Mouse (Mus musculus) mature B cell (primary cell): Measurements from ENCODE around the gene Tbc1d5.

ENCODE experiments used
- in situ Hi-C: fragments of 300-500 bp; cut with MboI; formaldehyde crosslinking; loops from 2 replicates; pipeline ENCODE4 v1.14.3; 2019

The Tbc1d5 gene

DNA sequence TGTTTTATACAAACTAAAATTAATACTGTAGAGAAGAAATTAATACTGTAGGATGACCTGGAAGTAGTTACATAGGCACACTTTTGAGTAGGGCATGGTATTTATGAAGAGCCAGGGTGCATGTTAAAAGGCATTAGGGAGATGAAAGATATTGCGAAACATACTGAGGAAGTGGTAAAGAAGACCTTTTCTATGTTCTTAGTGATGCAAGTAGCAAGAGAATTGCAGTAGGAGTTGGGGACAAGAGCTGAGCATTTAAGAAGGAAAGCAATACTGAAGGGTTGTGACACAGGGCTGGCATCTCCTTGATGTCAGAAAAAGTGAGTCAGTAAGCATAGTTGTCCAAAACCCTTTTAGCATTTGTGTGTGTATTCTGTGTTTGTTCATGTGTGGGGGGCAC is 289.7 kb downstream of the Tbc1d5 start:
- in situ Hi-C loops, result no loop called here

DNA sequence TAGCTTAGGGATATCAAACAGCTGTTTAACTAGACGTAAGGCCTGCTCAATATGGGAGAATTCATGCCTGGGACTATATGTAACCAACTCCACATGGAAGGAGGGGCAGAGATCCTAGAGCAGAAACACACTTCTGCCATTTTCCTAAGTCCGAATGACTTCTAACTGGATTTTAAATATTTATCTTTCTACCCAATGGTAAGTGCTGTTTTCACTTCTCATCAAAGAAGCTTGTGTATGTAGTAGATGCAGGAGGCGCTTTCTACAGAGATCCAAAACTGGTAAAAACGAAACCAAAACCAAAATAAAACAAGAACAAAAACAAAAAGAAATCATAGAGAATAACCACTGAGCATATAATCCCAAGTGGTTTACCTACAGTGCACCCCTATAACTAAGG is 299.2 kb downstream of the Tbc1d5 start:
- in situ Hi-C loops, result no loop called here

DNA sequence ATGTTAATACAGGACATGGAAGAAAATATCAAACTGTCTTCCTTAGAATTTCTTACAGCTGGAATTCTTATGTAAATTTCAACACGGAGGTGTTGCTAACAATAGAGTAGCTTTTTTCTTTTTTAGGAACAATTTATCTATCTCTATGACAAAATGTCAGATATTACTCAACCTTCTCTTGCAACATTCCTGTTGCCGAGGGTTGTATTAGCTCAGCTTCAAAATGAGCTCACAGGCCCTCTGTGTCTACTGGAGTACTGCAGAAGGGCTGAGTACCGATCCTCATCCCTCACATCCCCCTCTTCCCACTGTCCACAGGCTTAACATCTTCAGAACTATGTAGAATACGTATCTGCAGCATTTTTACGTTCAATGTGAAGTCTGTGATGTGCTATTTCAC is 302.7 kb downstream of the Tbc1d5 start:
- in situ Hi-C loops, result no loop called here

DNA sequence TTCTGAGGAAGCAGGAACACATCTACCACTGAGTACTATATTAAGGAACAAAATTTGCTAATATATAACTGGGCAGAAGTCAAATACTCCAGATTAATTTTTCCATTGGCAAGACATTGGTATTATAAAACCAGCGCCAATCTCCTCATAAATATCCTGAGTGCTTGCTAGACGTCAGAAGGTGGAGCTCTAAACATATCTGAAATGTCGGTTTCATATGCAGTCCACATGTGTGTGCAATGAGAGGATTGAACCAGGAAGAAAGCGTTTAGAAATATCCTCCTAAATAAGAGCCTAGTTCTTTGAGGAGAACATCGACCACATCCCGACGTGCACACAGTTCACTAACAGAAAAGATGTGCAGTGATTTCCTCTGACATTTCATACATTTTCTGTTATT is 305.1 kb downstream of the Tbc1d5 start:
- in situ Hi-C loops, result no loop called here

DNA sequence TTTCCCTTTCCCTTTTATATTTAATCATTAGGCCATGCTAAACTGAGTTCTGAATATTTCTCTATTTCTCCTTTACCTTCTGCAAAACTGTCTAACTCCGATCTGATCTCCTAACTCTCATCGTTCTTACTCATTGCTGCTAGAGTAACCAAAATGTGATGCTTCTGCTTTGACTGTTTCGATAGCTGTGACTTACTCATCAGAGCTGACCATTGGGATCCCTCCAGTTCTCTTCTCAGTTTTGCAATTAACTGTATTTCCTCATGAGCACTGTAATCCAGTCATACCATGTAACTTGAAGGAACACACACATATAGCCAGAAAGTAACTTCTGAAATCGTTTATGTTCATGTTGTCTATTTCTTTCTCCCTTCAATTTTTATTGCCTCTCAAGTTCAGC is 306.6 kb downstream of the Tbc1d5 start:
- in situ Hi-C loops, result no loop called here

DNA sequence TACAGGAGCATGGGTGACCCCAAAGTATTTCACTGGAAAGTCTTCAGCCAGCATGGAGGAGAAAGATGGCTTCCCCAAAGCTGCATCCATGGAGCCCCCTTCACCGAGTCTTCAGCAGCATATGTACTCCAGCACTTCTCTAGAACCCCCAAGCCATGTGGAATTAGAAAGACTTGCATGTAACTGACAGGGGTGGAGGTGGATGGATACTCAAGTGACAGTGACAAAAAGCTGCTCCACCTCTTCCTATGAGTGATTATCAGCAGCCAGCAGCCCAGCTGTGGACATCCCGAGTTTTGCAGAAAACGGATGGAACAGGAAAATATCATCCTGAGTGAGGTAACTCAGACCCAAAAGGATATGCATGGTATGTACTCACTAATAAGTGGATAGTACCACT is 311.9 kb downstream of the Tbc1d5 start:
- in situ Hi-C loops, result no loop called here

DNA sequence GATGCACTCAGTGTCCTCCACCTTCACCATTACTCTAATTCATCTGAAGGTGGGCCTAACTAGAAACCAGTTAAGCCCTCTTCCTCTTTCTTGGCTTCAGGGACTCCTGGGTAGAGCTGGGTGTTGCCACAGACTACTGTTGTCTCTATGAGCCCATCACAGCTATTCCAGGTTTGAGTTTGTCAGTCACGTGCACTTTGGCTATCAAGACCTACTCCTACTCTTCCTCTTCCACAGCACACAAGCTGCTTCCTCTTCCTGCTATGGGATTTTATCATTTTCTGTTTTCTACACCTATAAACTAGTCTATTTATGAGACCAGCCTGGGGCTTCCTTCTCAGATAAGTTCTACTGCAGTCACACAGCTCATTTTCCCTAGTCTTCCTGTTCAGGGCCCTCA is 314.4 kb downstream of the Tbc1d5 start:
- in situ Hi-C loops, result no loop called here

DNA sequence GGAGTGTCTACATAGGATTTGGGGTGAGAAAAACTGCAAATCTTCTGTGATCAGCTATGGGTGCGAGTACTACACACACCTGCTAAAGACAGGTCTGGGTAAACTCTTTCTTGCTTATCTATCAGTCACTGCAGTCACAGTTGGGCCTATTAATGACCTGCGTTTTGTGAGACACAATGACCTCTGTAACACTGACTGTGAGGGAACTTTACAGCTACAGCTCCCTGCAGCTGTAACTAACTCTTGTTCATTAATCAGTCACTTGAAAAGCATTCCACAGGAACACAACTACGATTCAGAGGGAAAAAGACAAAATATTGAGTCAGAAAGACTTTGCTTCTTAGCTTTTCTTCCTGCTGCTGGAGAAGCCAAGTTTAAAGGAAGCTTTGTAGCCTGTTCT is 325.9 kb downstream of the Tbc1d5 start:
- in situ Hi-C loops, result no loop called here

DNA sequence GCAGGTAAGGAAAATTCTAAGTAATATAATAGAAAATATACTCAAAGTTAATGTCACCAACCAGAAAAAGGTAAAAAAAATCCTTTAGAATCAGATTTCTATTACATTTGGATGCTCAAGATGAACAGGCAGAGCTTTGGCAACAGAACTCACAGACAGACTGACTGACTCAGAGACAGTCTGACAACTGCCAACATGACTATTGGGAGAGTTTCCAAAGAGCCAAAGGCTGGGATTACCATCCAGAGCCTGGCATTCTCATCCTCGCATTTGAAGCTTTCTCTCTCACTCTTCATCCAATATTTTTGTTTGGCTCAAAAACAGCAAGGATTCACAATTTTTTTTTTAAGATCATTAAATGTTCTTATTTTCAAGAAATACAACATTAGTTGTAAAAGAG is 327.8 kb downstream of the Tbc1d5 start:
- in situ Hi-C loops, result no loop called here

DNA sequence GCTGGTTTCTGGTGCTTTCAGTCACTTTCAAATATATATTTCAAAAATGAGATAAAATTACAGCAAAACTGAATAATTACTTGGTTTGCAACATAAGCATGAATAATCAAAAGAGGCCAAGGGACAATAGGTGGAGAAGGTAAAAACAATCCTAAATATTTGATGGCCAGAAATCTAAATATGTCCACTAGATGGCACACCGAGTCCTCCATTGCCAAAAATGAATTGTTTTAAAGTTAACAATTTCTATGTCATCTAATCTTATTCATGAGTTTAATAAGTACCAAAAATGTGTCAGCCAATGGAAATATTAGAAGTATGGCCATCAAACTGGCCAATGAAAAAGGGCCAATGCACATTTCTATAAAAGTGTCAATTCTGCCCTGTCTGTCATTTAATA is 365.1 kb downstream of the Tbc1d5 start:
- in situ Hi-C loops, result no loop called here

DNA sequence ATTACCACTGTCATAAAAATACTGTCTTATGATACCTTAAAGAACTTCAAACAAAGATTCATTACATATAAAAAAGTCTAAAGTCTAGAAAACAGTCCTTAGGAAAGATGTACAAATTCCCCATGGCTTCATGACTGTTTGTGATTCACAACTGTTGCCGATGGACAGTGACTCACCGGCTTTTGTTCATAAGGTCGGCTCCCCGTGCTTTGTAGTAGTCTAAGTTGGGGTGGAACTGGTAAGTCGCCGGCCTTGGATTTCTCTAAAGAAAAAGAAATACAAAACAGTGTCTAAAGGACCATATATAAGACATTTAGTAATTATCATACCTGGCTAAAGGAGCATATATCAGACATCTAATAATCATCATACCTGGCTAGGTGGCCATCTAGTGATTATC is 365.6 kb downstream of the Tbc1d5 start:
- in situ Hi-C loops, result no loop called here

DNA sequence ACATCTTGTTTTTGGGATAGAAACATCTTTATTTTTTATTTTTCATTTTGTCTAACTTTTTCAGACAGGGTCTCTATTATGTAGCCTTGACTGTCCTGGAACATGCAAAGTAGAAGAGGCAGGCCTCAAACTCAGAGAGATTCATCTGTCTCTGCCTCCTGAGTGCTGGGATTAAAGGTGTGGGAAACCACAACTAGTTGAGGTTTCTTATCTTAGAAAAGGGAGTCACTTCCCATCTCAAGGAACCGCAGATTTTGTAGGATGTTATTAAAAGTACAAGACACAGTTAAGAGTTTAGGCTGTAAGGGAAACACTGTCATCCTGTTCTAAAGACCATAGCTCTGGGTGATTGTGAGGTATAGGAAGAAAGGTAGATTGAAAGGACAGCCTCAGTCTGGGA is 373.5 kb downstream of the Tbc1d5 start:
- in situ Hi-C loops, result no loop called here

DNA sequence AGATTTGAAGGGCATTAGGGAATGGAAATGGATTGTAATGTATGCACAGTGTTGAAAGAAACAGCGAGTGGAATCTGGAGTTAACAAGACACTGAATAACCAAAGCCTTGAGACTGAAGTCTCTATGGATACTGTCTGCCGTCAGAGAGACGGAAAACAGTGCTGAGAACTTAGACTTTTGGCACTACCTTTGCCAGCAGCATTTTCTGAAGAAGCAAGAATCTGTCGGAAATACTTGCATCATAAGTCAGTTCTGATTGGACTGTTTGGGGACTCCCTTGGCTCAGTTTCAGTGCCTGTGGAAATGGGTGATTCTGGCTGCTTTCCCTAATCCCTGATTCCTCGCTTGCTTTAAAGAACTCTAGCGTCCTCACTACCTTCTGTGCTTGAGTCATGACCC is 375.9 kb downstream of the Tbc1d5 start:
- in situ Hi-C loops, result no loop called here

DNA sequence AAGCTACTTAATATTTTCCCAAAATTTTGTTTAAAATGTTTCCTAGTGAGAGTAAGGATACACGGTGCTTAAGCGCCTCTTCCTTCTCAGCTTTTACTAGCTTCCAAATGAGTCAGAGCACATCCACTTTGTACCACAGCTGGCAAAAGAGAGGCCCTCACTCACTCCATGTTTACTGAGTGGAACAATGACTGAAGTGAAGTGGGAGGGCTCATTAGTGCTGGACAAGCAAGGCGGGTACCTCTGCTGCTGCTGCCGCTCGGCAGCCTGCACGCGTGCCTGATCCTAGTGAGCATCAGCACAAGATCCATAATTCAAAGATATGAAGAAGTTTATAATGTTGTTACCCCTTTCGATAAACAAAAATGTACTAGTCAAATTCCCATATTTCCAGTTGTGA is 376.8 kb downstream of the Tbc1d5 start:
- in situ Hi-C loops, result no loop called here

DNA sequence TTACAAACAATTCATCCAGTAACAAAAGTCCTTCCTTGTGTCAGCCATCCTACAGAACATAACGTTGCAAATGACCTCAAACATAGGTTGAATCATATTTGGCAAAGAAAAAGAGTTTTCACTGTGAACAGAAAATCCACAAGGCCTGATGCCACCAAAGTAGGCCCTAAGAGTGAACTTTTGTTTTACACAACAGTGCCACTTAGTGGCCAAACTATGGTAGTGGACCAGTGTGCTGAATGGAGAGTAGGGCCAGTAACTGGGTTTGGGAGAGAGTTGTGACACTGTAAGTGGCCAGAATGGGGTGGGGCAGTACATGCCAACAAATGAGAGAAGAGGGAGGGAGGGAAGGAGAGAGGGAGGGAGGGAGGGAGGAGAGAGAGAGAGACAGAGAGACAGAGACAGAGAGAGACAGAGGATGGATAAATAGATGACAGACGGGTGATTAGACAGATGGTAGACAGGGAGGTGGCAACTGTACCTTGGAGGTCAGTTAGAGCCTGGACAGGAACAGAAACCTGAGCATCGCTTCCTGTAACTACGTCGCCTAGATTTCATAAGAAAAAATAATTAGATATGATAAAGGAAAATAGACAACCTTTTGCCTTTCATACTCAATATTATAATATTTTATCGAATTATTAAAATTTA is 383.6 kb downstream of the Tbc1d5 start:
- in situ Hi-C loops, result loop anchor here (10.0 to 25.0 kb wide), 3 partner anchors 371 to 833 kb away; partner anchors contain the start of gene Dazl

DNA sequence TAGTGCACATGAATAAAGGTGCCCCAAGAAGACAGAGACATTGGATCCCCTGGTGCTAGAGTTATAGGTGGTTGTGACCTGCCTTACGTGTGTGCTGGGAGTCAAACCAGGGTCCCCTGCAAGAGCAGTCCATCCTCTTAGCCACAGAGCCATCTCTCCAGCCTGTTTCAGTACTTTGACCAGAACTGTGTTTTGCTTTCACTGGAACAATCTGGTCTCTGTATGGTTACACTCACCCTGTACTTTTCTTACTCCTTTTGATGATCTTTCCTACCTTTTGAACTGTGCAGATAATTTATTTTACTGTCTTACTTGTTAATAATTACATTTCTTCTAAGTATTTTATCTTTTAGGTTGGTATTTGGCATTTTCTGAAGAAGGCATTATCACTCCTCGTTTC is 387.5 kb downstream of the Tbc1d5 start:
- in situ Hi-C loops, result loop anchor here (10.0 to 25.0 kb wide), 3 partner anchors 367 to 829 kb away; partner anchors contain the start of gene Dazl

DNA sequence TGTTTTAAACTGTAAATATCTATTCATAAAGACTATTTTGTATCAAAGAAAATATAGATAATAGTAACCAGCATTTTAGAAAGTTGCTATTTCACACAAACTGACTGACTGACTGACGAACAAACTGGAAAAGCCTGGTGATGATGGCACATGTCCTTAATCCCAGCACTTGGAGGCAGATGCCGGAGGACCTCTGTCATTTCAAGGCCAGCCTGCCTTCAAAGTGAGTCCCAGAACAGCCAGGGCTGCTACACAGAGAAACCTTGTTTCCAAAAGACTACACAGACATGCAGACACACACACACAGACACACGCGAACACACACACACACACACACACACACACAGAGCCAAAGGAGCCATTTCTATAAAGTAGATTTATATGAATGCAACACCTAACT is 390.3 kb downstream of the Tbc1d5 start:
- in situ Hi-C loops, result loop anchor here (25.0 kb wide), 2 partner anchors 502 to 827 kb away; partner anchors contain the start of gene Dazl

DNA sequence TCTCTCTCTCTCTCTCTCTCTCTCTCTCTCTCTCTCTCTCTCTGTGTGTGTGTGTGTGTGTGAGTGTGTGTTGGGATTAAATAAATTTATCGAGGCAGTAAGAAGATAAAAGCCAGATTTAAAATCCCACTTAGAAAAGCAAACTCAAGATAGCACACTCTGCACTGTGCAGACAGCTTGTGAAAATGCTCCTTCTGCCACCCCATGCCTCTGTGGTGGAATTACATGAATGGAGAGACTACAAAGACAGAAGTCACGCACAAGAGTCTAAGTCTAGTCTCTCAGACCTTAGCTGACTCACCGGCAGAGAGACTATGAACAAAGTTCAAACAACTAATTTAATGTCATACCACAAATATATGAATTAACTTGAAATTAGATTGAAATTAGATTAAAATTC is 403.9 kb downstream of the Tbc1d5 start:
- in situ Hi-C loops, result loop anchor here (25.0 kb wide), 2 partner anchors 488 to 813 kb away; partner anchors contain the start of gene Dazl

DNA sequence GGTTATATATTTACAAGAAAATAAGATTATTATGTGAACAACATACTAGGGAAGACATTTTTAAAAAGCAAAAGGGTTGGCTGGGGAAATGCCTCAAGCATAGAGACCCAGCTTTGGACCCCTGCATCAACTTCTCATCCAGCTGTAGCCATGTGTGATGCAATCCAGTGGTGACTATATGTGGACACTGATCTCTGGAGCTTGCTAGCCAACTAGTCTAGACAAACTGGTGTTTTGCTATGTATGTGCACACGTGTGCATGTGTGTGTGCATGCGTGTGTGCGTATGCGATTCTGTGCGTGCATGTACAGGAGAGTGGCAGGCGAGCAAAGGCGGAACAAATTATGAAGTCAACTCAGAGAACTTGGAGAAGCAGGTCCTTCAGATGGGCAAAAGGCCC is 414.8 kb downstream of the Tbc1d5 start:
- in situ Hi-C loops, result no loop called here

DNA sequence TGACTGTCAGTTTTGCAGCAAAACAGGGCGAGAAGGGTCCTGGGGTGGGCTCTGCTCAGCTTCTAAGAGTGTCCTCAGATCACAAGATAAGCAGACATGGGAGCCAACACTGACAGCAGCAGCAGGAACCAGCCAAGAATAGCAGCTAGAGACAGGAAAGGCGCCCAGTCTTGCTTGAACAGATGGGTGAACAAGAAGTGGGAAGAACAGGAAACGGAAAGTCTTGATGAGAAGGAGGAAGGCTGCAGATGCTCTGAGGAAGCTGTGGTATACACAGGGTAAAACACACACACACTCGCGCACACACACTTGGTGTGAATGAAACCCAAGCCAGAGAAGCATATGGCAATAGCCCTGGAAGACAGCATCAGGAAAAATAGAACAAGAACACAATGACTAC is 415.7 kb downstream of the Tbc1d5 start:
- in situ Hi-C loops, result no loop called here

DNA sequence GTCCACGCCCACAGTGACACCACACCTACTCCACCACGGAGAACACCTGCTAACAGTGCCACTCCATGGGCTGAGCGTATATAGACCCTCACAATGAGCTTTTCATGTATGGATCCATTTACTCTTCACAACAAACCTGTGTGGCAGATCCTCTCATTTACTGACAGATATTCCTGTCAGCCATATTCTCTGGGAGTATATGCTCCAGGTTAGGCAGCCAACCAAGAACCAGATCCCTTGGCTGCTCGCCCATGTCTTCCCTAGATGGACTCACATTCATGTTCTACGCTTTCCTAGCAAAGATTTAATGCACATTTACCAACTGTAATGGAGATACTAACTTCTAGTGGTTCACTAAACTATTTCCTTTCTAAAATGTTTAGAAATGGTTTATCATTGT is 416.9 kb downstream of the Tbc1d5 start:
- in situ Hi-C loops, result no loop called here

DNA sequence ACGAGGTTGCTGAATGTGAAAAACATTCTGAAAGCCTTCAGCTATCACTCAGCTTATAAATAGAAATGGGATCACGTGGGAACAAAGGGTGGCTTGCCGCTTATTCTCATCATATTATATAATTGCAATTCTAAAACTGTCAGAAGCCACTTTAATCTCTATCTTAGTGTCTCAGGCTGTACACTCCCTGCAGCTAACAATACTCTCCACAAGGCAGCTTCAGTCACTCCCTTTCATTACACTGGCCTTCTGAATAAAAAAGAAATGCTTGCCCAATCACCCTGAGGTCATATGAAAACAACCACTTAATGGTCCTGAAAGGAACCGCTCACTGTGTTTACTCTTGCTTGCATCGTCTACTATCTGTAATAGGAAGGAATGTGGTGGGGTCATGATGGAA is 418.1 kb downstream of the Tbc1d5 start:
- in situ Hi-C loops, result no loop called here

DNA sequence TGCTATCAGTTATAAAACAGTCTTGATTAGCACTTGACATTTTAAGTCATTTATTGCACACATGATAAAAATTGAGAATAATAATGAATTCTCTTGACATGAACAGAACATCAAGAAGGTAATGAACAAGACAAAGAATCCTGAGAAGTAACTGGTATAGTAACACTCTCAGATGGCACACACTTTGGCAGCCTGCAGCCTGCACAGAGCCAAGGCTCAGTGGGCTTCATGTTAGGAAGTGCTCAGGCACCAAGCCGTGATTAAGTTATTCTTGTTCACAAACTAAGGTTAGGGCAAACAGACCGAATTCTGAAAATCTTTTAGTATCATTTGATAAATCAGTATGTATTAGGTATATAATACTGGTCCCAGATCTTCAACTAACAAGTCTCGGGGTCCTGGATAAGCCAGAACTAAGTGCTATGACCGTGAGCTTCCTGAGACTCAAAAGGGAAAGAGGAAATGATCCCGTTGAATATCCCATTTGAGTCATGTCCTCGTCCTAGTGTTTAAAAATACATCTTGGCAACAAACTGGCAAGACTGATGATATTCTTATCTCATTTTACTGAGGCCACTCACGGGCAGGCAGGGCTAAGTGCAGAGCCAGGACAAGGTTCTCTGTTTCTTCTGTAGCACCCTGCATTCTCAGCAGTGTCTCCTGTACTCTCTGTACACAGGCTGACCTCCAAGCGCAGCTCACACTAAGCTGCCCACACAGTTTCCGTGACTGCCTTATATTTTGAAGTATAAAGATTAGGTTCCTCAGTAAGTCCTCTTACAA is 425.6 kb downstream of the Tbc1d5 start:
- in situ Hi-C loops, result no loop called here

DNA sequence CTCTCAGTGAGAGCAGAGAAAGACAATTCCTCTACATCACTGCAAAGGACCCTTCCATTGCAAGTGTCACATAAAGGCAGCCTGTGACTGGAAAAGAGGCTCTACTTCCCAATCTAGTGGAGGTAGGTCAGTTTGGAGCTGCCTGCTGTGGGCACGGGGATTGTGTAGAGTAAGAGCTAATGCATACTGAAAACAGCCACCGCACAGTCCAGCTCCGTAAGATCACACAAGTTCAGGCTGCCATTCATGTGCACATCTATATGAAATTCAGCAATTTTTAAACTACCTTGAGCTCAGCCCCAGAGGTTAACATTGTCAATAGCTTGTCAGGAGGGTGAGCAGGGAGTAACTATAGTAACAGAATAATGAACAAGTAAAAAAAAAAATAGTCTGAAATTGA is 426.4 kb downstream of the Tbc1d5 start:
- in situ Hi-C loops, result no loop called here
